Mouse (Mus musculus): Measurements from ENCODE around the gene Krtap15.

- no peak for TF ChIP-seq POLR2A (IDR thresholded peaks at IDR 0.05; ENCODE audit: control insufficient read depth, extremely low read depth, insufficient read depth, low read length, poor library complexity)
- TF ChIP-seq CTCF (IDR thresholded peaks at IDR 0.05; ENCODE audit: borderline replicate concordance, control insufficient read depth, extremely low read depth, insufficient read depth, low read length, poor library complexity) = no peak
These were observed 33.2 kb upstream of the Krtap15 start for GRCm38 (mm10) chr16:88786786-88787185.
